Mouse (Mus musculus): Measurements from ENCODE around the gene Nip7. TPM values are rescaled to one million over a fixed set of nuclear protein-coding genes. Genes with fewer than 3 reads are reported as not detected.

Gene Nip7
- total RNA-seq, 2 experiments from 2014 or later: 10.6 to 16.5 TPM

Other genes with a start within 250 kb of the Nip7 start
- not detected in 2 replicates for gene Has3, start 186.6 kb upstream of the Nip7 start, total RNA-seq (2015)
- 0.16 TPM in 1 of 2 replicates, not detected in the other for gene Has3, start 186.6 kb upstream of the Nip7 start, total RNA-seq (2017)
- 10.0 and 13.9 TPM in 2 replicates for gene Utp4, start 163.2 kb upstream of the Nip7 start, total RNA-seq (2015)
- gene Utp4, start 163.2 kb upstream of the Nip7 start, total RNA-seq (2017): 9.4 and 11.5 TPM in 2 replicates
- gene Sntb2, start 121.1 kb upstream of the Nip7 start, total RNA-seq (2015): 7.7 and 8.5 TPM in 2 replicates
- gene Sntb2, start 121.1 kb upstream of the Nip7 start, total RNA-seq (2017): 12.0 and 13.3 TPM in 2 replicates
- gene Vps4a, start 25.7 kb upstream of the Nip7 start, total RNA-seq (2015): 33.9 and 36.9 TPM in 2 replicates
- 41.4 and 42.8 TPM in 2 replicates for gene Vps4a, start 25.7 kb upstream of the Nip7 start, total RNA-seq (2017)
- gene Pdf, start 8.3 kb upstream of the Nip7 start, total RNA-seq (2015): 9.8 and 12.9 TPM in 2 replicates
- gene Pdf, start 8.3 kb upstream of the Nip7 start, total RNA-seq (2017): 15.6 and 29.5 TPM in 2 replicates
- gene Cog8, start 188 bp upstream of the Nip7 start, total RNA-seq (2015): 14.7 and 16.8 TPM in 2 replicates
- gene Cog8, start 188 bp upstream of the Nip7 start, total RNA-seq (2017): 17.7 and 24.3 TPM in 2 replicates
- gene Tmed6, start 8.8 kb downstream of the Nip7 start, total RNA-seq (2015): 0.57 TPM in 1 of 2 replicates, not detected in the other
- gene Tmed6, start 8.8 kb downstream of the Nip7 start, total RNA-seq (2017): not detected in 2 replicates
- gene Terf2, start 39.7 kb downstream of the Nip7 start, total RNA-seq (2015): 22.6 and 26.6 TPM in 2 replicates
- gene Terf2, start 39.7 kb downstream of the Nip7 start, total RNA-seq (2017): 18.5 and 19.0 TPM in 2 replicates
- gene Cyb5b, start 93.8 kb downstream of the Nip7 start, total RNA-seq (2015): 41.8 and 43.9 TPM in 2 replicates
- gene Cyb5b, start 93.8 kb downstream of the Nip7 start, total RNA-seq (2017): 43.9 and 46.7 TPM in 2 replicates
- 32.2 and 33.1 TPM in 2 replicates for gene Nfat5, start 236.6 kb downstream of the Nip7 start, total RNA-seq (2015)
- gene Nfat5, start 236.6 kb downstream of the Nip7 start, total RNA-seq (2017): 17.6 and 19.4 TPM in 2 replicates